Mouse (Mus musculus): ENCODE data around the gene Socs3.

Socs3 gene

DNA sequence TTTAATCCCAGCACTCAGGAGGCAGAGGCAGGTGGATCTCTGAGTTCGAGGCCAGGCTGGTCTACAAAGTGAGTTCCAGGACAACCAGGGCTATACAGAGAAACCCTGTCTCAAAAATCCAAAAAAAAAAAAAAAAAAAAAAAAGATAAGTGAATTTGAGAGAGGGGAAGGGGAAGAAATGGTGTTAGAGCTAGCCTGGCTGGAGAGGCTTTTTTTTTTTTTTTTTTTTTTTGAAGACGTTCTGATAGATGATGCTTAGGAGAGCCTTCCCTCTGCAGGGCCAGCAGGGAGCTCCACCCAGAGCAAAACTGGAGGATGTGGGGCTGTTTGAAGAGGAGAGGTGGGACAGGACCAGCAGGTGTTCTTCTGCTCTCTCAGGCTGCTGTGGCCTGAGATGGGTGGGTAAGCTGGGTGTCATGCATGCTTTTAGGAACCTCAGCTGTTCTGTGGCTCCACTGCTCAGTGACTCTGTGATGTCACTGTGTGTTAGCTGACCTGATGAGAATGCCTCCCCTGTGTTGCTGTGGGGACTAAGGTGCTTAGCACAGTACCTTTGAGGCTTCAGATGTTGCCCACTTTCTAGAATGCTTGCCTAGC, 1.9 kb upstream of the Socs3 start:
- DNase-seq: peak; percentile 68

DNA sequence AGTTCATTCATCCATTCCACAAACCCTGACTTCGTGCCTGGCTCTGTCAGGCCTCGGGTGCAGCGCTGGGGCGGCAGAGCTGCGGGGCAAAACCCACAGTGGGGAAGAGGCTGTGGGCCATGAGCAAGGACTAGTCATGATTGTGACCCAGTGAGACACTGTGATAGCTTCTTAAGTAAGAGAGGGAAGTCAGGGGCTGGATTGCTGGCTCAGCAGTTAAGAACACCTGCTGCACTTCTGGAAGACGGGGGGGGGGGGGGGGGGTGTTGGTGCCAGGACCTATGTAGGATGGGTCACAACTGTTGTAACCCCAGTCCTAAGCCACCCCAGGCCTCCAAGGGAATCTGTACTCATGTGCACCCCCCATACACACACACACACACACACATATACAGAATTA, 1.3 kb upstream of the Socs3 start:
- DNase-seq: peak; percentile 22

GRCm38 (mm10) chr11:117969100-117969944, 525 bp downstream of the Socs3 start:
- peak; percentile 84 for DNase-seq

DNA sequence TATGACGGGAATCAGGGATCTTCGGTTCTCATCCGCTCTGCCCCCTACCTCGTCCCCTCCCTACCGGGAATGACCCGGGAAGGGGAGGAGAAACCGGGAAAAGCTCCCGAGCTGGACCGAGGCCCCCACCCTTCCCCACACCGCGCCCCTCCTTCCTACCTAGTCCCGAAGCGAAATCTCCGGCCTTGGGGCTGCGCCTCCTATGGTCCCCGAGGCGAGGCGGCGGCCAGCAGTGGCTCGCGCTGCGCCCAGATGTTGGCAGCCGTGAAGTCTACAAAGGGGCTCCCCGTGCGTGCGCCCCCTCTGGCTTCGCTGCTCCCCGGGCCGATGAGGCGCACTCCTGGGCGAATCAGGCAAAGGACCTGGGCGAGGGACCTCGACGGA, 1.1 kb downstream of the Socs3 start:
- peak; percentile 81 for DNase-seq

DNA sequence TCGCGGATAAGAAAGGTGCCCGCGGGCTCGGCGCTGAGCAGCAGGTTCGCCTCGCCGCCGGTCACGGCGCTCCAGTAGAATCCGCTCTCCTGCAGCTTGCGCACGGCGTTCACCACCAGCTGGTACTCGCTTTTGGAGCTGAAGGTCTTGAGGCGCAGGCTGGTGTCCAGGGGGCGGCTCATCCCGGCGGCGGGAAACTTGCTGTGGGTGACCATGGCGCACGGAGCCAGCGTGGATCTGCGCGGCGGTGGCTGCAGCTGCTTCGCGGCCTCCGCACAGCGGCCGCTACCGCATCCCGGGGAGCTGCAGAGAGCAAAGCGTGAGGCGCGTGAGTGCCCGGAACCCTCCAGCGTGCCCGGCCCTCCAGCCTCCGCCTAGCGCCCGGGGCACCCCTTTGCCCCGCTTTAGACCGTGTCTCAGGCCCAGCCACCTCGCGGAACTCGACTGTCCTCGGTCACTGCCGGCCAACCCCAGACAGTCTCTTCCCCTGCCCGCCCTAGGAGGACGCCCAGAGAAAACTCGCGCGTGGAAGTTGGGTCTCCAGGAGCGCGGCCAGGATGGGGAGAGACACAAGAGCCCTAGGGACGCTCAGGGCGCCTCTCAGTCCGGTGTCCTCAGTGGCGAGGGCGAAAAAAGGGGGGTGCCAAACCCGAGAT, 1.7 kb downstream of the Socs3 start:
- DNase-seq: peak; percentile 59

DNA sequence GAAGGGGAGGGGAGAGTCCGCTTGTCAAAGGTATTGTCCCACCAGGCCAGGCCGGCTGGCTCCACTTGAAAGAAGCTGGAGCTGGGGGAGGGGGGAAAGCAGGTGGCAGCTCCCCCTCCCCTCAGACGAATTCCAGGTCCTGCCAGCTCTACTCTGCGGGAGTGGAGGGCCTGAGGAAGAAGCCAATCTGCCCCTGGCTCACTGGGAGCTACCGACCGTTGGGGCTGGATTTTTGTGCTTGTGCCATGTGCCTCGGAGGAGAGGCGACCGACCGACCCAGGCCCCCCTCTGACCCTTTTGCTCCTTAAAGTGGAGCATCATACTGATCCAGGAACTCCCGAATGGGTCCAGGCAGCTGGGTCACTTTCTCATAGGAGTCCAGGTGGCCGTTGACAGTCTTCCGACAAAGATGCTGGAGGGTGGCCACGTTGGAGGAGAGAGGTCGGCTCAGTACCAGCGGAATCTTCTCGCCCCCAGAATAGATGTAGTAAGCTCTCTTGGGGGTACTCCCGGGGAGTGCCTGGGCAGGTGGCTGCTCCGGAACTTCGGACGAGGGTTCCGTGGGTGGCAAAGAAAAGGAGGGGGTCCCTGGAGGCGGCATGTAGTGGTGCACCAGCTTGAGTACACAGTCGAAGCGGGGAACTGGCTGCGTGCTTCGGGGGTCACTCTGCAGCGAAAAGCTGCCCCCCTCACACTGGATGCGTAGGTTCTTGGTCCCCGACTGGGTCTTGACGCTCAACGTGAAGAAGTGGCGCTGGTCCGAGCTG, 2.4 kb downstream of the Socs3 start:
- DNase-seq: peak; percentile 16

- DNase-seq: no peak
Measured at GRCm38 (mm10) chr11:117966506-117967100, 3.2 kb downstream of the Socs3 start.

GRCm38 (mm10) chr11:117965561-117965981, 4.3 kb downstream of the Socs3 start:
- DNase-seq: no peak

GRCm38 (mm10) chr11:117965052-117965451, 4.8 kb downstream of the Socs3 start:
- DNase-seq: no peak

DNA sequence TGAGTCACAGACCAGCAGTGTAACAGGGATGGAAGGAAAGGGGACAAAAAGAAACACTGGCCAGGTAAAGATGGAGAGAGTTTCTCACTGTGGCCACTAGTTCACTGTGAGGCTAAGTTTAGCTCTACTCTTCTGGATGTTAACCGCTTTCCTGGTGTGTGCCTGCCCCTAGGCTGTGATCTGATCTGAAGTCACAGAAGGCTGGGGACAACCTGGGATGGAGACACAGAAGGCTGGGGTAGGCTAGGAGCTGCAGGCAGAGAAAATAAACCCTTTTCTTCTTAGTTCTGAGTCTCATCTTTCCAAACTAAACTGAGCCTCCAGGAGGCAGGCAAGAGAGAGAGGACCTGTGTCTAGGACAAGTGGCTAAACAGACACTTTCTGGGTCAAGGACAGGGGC, 5.6 kb downstream of the Socs3 start:
- DNase-seq: no peak

DNA sequence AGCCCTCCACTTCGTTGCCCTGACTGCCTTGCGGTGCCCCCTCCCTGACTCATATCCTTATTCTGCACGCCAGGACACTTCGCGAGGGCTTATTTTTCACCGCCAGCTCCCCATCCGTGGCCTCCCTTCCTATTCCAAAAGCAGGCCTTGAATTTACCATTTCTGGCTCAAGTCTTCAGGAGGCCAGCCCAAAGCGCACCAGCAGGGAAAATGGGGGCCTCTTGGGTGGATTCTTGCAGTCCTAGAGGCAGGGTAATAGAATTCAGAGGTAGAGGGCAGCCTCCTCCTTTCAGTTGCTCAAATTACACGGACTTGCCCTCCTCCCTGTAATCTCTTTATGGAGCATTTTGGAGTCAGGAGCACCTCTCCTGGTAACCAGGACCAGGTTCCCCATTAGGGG, 6.0 kb downstream of the Socs3 start:
- no peak for DNase-seq

GRCm38 (mm10) chr11:117963091-117963793, 6.6 kb downstream of the Socs3 start:
- peak; percentile 99 for DNase-seq

DNA sequence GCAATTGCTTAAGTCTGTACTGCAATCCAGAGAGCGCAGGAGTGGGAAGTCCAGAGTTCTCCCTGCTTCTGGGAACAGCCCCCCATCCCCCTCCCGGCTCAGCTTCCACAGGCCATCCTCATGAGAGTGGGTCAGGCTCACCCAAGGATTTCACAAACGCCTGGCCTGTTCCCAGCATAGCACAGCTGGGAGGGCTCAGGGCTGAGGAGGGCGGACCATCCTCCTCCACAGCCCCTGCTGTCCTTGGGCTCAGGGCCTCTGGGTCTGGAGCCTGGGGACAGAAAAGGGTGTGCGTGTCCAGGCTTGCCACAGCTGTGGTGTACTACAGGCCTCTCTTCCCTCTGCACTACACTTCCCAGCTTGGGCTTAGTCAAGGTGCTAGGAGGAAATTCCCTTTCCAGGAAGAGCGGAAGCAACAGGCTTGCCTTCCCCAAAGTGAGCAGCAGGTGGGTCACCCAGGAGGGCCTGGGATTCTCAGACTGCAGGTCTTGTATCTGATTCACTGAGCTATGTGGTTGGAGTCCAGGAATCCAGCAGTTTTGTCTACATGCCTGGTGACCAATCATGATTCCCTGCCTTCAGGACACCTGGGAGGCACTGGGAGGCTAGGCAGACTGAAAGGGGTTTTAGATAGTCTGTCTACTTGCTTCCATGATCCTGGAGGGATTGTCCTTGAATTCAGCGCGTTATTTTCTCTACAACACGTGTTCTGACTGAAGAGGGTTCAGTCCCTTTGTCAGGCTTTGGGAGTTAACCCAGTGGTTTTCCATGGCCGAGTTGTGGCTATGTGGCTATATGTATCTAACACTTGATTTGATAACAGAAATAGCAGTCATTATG, 7.4 kb downstream of the Socs3 start:
- DNase-seq: no peak

DNA sequence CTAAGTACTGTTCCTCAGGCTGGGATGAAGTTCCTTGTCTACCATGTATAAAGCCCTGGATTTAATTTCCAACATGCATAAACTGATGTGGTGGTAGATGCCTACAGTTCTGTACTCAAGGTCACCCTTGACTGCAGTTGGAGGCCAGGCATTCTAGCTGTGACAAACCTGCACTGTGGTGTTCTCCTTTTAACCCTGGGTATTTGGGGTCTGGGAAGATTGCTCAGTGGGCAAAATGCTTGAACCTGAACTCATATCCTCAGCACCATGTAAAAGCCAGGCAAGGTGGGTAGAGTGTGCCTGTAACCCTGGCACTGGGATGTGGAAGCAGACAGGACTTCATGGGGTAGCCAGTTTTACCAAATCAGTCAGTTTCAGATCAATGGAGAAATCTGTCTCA, 9.2 kb downstream of the Socs3 start:
- no peak for DNase-seq

DNA sequence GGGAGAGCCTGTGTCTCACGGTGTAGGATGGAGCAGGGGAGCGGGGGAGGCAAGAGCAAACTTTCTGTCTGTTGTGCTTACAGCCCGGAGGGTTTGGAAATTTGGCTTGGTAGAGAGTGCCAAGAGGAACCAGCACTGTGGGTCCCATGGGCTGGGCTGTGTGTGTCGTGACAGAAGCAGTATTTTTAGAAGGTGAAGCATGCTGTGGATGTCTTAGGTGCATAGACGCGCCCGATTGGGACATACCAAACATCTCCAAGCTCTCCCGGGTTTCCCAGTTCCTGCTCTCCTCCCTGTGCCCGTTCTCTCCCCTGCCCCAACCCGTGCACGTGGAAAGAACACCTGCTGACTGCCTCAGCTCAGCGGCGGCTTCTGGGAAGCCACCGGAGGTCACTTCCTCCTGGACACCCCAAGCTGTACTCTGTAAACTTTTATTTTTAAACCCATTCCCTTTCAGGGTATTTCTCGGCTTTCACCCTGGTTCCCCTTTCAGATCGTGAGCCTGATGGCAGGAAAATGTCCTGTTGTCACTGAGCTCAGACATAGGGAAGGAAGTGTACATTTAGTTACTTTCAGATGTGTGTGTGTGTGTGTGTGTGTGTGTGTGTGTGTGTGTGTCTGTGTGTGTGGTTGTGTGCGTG, 10.0 kb downstream of the Socs3 start:
- DNase-seq: no peak

GRCm38 (mm10) chr11:117959166-117959565, 10.7 kb downstream of the Socs3 start:
- DNase-seq: no peak

GRCm38 (mm10) chr11:117958197-117958596, 11.7 kb downstream of the Socs3 start:
- DNase-seq: no peak

- no peak for DNase-seq
Measured at GRCm38 (mm10) chr11:117955621-117956020, 14.2 kb downstream of the Socs3 start.

GRCm38 (mm10) chr11:117954819-117955218, 15.0 kb downstream of the Socs3 start:
- no peak for DNase-seq

DNA sequence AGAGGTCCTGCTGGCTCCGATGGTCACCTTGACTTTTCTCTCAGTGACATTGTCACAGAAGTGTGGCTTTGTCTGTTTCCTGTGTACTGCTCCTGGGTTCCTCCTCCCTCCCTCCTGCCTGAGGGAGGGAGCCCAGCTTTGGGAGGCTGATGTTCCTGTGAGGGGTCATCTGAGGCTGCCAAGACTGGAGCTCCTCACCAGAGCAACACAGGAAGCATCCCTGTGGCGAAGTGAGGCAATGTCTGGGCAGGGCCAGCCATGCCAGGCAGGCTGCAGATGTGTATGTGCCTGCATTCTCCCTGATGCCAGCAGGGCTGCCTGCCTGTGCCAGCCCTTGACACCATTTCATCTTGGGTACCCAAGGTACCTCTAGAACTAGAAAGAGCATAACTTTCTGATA, 15.8 kb downstream of the Socs3 start:
- peak; percentile 53 for DNase-seq

All from thymus, postnatal 14 days (tissue).